Mouse (Mus musculus) liver, postnatal 0 days (tissue): Measurements from ENCODE around the gene Xlr5b.
"Not testable (repeated sequence)": the region's sequence is repeated elsewhere in the genome, so short reads cannot be mapped to it uniquely, and the experiment has no call there.

ENCODE experiments used
- CTCF ChIP-seq: sonication (generic); IDR thresholded peaks from 2 replicates; pipeline ENCODE4 v1.5.1; 2016; ENCODE audit warnings: antibody characterized with exemption, low read depth
- EP300 ChIP-seq: IDR thresholded peaks from 2 replicates; pipeline ENCODE4 v1.6.1; 2016; ENCODE audit warnings: antibody characterized with exemption, low read depth, mild to moderate bottlenecking

GRCm38 (mm10) chrX:73176889-73177288, 28.3 kb downstream of the Xlr5b start, which contains the start of gene Spin2d:
- not testable (repeated sequence) for TF ChIP-seq CTCF, EP300
